24 mouse cellular contexts compared by ENCODE assay signal in the genomic region with DNA sequence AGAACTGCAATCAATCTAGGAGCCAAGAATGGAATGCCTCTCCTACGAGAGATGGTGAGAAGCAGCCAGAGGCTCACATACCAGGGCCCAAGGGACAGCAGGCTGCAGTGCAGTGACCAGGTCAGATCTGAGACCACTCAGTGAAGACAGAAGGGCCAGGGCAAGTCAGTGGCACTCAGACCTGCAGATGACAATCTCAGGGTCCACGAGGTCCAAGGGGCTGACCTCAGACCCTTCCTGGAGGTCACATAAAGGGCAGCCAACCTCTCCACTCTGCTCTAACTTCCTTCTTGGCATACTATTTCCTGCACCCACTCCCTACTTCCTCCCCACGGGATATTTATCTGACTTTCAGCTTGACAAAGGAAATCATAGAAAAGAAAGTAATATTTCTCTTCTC. TPM values are rescaled to one million over a fixed set of nuclear protein-coding genes. Genes with fewer than 3 reads are reported as not detected.
A peak's percentile ranks its signal among the peaks of the same experiment; 100 is the strongest.
DNase-seq lines count a peak whose midpoint lies in the region; ATAC-seq lines count a peak whose summit lies in the region.
"Had no signal": no experiment of that assay in that cellular context is flagged by ENCODE, and none has a peak within 500 bp of the region (broad histone marks: within the 10 kb centered on the region; RNA-seq: fewer than 3 reads in every experiment).

No protein-coding gene starts in this region.

- 23% methylated on average over 3 of the region's 3 CpGs for WGBS in heart, embryonic 12.5 days
- 33% methylated on average over 3 of the region's 3 CpGs for WGBS in macrophage (ENCODE audit: missing documents)

- no peaks in the 10 kb centered on the region for H3K36me3 ChIP-seq in heart, embryonic 12.5 days
- no peaks in the 10 kb centered on the region for H3K36me3 ChIP-seq in macrophage (ENCODE audit: inconsistent target)
- H3K36me3 ChIP-seq: embryonic facial prominence, embryonic 12.5 days; G1E; limb, embryonic 13.5 days; liver, embryonic 15.5 days; midbrain, embryonic 15.5 days; stomach, embryonic 15.5 days had no signal

- H3K4me2 ChIP-seq in heart, embryonic 12.5 days = no peak overlapping the region
- H3K4me2 ChIP-seq: embryonic facial prominence, embryonic 12.5 days; limb, embryonic 13.5 days; liver, embryonic 15.5 days; midbrain, embryonic 15.5 days; stomach, embryonic 15.5 days had no signal

- no peaks in the 10 kb centered on the region for H3K79me2 ChIP-seq in macrophage (ENCODE audit: inconsistent target)

- no peaks in the 10 kb centered on the region for H3K9me3 ChIP-seq in heart, embryonic 12.5 days (replicated peaks)
- H3K9me3 ChIP-seq: embryonic facial prominence, embryonic 12.5 days; G1E; limb, embryonic 13.5 days; liver, embryonic 15.5 days; midbrain, embryonic 15.5 days; stomach, embryonic 15.5 days had no signal

- no peak overlapping the region for H3K9ac ChIP-seq in heart, embryonic 12.5 days
- H3K9ac ChIP-seq: embryonic facial prominence, embryonic 12.5 days; limb, embryonic 13.5 days; liver, embryonic 15.5 days; midbrain, embryonic 15.5 days; stomach, embryonic 15.5 days had no signal

- peak; percentile 4 to 29 for DNase-seq in adrenal gland, adult (ENCODE audit: inconsistent age in 2 of 2, low spot score in 1 of 2)
- no peak for DNase-seq in adrenal gland, postnatal 4 days (ENCODE audit: low spot score in 2 of 2)
- peak; percentile 5 to 28 for DNase-seq in heart, adult 9 months (ENCODE audit: low spot score in 2 of 2)
- peak; percentile 4 to 15 for DNase-seq in kidney, postnatal 36 days
- no peak for DNase-seq in kidney, adult 18-20 months
- DNase-seq in spleen, postnatal 14 days (ENCODE audit: low spot score in 2 of 2) = no peak
- DNase-seq: cerebellum, postnatal 10 days; right cerebral cortex, adult 18-20 months; spleen, adult 18-20 months; thymus, adult 2 months had no signal

- no peak overlapping the region for H3K27ac ChIP-seq in heart, embryonic 12.5 days (ENCODE audit: poor library complexity, severe bottlenecking)
- H3K27ac ChIP-seq in macrophage = peak overlapping the region; percentile 68
- H3K27ac ChIP-seq: embryonic facial prominence, embryonic 12.5 days; limb, embryonic 13.5 days; liver, embryonic 15.5 days; midbrain, embryonic 15.5 days; stomach, embryonic 15.5 days had no signal

- no peak overlapping the region for H3K4me3 ChIP-seq in heart, embryonic 12.5 days
- H3K4me3 ChIP-seq in macrophage (ENCODE audit: inconsistent target) = no peak overlapping the region
- H3K4me3 ChIP-seq: embryonic facial prominence, embryonic 12.5 days; limb, embryonic 13.5 days; liver, embryonic 15.5 days; midbrain, embryonic 15.5 days; stomach, embryonic 15.5 days had no signal

- peaks cover 13% of the 10 kb centered on the region for H3K4me1 ChIP-seq in heart, embryonic 12.5 days (replicated peaks)
- H3K4me1 ChIP-seq: embryonic facial prominence, embryonic 12.5 days; liver, embryonic 15.5 days; midbrain, embryonic 15.5 days had no signal

- no peaks in the 10 kb centered on the region for H3K27me3 ChIP-seq in heart, embryonic 12.5 days (replicated peaks)
- H3K27me3 ChIP-seq: embryonic facial prominence, embryonic 12.5 days; limb, embryonic 13.5 days; liver, embryonic 15.5 days; midbrain, embryonic 15.5 days; stomach, embryonic 15.5 days had no signal

- no peak for ATAC-seq in heart, embryonic 12.5 days (ENCODE audit: insufficient number of reproducible peaks, low FRiP score)
- ATAC-seq: CD4-positive, CD25-positive, alpha-beta regulatory T cell, adult 4 months; forebrain, embryonic 16.5 days; inflammation-experienced regulatory T-cells, adult 6 months; midbrain, embryonic 15.5 days had no signal

RNA-seq across cellular contexts. Expression of a gene that starts 59.5 kb away (rescaled TPM):
- under 1 TPM in 1 of 2 experiments, not detected in 1; 0.20 TPM for total RNA-seq in adrenal gland, postnatal 4 days (2021)
- not detected in 2 replicates for polyA plus RNA-seq in heart, embryonic 12.5 days (2016; fragmentation: Nextera tagmentation; extraction: Ambion mirVana)
- not detected for total RNA-seq in macrophage (2018; cell fraction: chromatin; rRNA removed)
- not detected for total RNA-seq in macrophage (2018; cell fraction: cytosol; rRNA removed)
- total RNA-seq in macrophage (2018; cell fraction: nucleus; rRNA removed) = not detected
- not detected in 3 replicates for polyA plus RNA-seq in macrophage (2018)
- total RNA-seq: adrenal gland, postnatal 36 days; G1E; gastrocnemius, adult 18-20 months; left cerebral cortex, postnatal 10 days had no signal
- polyA plus RNA-seq: CD4-positive, CD25-positive, alpha-beta regulatory T cell, adult 4 months; G1E; inflammation-experienced regulatory T-cells, adult 6 months; liver, embryonic 15.5 days had no signal

Comparison
In these comparisons a context has a peak if more than half of its experiments do, and no peak if none do; other contexts are left out.
1. DNase-seq: peak in adrenal gland, adult (2 of 2), heart, adult 9 months (2 of 2) and kidney, postnatal 36 days (2 of 2); none in adrenal gland, postnatal 4 days (0 of 2), kidney, adult 18-20 months (single experiment) and spleen, postnatal 14 days (0 of 2).